Mouse (Mus musculus) midbrain, embryonic 14.5 days (tissue): ENCODE results near the gene Kel. TPM values are rescaled to one million over a fixed set of nuclear protein-coding genes. Genes with fewer than 3 reads are reported as not detected.

Source experiments
- ATAC-seq: fragments of 200-750 bp; cut with Nextera tagmentation; 2 replicates; pipeline ENCODE4 v1.8.0; 2017; ENCODE audit warnings: moderate number of reproducible peaks, moderate library complexity; ENCODE audit not compliant: low FRiP score, low TSS enrichment
- DNase-seq: peaks from one replicate; pipeline ENCODE4 v3.0.0-alpha.2; 2015
- H3K27ac ChIP-seq: fragments of 300-500 bp; sonication (generic); replicated peaks from 2 replicates; pipeline ENCODE4 v1.5.1; 2014; ENCODE audit warnings: mild to moderate bottlenecking, low read depth, low read length, moderate library complexity
- H3K27me3 ChIP-seq: fragments of 300-500 bp; sonication (generic); 2 replicates; pipeline ENCODE4 v1.6.1; 2014; ENCODE audit warnings: low read length, control low read depth, mixed read lengths; ENCODE audit not compliant: control insufficient read depth, insufficient read depth
- H3K36me3 ChIP-seq: fragments of 300-500 bp; sonication (generic); 2 replicates; pipeline ENCODE4 v1.6.1; 2014; ENCODE audit warnings: low read length, control low read depth; ENCODE audit not compliant: control insufficient read depth, insufficient read depth
- H3K4me1 ChIP-seq: fragments of 300-500 bp; sonication (generic); 2 replicates; pipeline ENCODE4 v1.6.1; 2014; ENCODE audit warnings: mild to moderate bottlenecking, antibody characterized with exemption, low read length, control low read depth; ENCODE audit not compliant: control insufficient read depth, insufficient read depth
- H3K4me2 ChIP-seq: fragments of 300-500 bp; sonication (generic); 2 replicates; pipeline ENCODE4 v1.6.1; 2014; ENCODE audit warnings: mild to moderate bottlenecking, low read length, moderate library complexity
- H3K4me3 ChIP-seq: fragments of 300-500 bp; sonication (generic); replicated peaks from 2 replicates; pipeline ENCODE4 v1.5.1; 2014; ENCODE audit warnings: low read depth, low read length
- H3K9ac ChIP-seq: fragments of 300-500 bp; sonication (generic); replicated peaks from 2 replicates; pipeline ENCODE4 v1.6.1; 2014; ENCODE audit warnings: mild to moderate bottlenecking, low read length, moderate library complexity
- H3K9me3 ChIP-seq: fragments of 300-500 bp; sonication (generic); 2 replicates; pipeline ENCODE4 v1.6.1; 2016; ENCODE audit warnings: low read length, control low read depth, mixed read lengths; ENCODE audit not compliant: control insufficient read depth
- WGBS: fragments of 180-500 bp; shearing (Covaris S2); extraction: QIAGEN DNeasy Blood & Tissue Kit; methylation state at CpG from one replicate; pipeline ENCODE4 v1.1.7; 2014; 5-methylcytosine and 5-hydroxymethylcytosine counted together
- polyA plus RNA-seq: library from polyadenylated mRNA; unstranded; fragments of >200 nt; fragmentation: Nextera tagmentation; extraction: Ambion mirVana; gene quantifications from 2 replicates; pipeline ENCODE4 v1.2.1, GENCODE M21; 2014

Gene Kel
- 0.72 TPM in 1 of 2 replicates, not detected in the other for polyA plus RNA-seq

DNA sequence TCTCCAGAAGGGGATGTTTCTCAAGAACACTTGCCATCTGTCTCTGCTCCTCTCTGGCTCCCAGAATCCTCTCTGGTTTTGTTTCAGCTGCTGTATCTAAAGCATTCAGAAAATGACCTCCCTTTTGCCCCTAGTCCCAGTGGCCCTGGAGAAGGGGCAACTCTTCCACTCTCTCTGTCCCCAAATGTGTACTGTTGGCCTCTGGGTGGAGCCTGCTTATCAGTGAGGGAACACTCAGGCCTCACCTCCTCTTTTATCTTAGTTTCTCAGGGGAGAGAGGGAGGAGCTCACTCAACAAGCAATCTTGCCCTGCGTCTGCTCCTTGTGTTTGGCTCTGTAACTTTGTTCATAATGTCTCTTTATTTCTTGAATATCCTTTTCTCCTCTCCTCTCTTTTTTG, at the start of gene Kel:
Kel (minus strand) TSS at position 217 of the 400 bp plus-strand sequence.
- 36% methylated on average over 1 of the region's 1 CpGs for WGBS
- Histone ChIP-seq H3K9me3 (no peaks in the 10 kb centered on the region), H3K36me3 (no peaks in the 10 kb centered on the region), H3K27me3 (no peaks in the 10 kb centered on the region), H3K27ac (no peak within 1 kb of the TSS), H3K4me1 (no peaks in the 10 kb centered on the region), H3K4me2 (no peak within 1 kb of the TSS), H3K4me3 (no peak within 1 kb of the TSS), H3K9ac (no peak within 1 kb of the TSS)
- DNase-seq (no peak), ATAC-seq (no peak)

DNA sequence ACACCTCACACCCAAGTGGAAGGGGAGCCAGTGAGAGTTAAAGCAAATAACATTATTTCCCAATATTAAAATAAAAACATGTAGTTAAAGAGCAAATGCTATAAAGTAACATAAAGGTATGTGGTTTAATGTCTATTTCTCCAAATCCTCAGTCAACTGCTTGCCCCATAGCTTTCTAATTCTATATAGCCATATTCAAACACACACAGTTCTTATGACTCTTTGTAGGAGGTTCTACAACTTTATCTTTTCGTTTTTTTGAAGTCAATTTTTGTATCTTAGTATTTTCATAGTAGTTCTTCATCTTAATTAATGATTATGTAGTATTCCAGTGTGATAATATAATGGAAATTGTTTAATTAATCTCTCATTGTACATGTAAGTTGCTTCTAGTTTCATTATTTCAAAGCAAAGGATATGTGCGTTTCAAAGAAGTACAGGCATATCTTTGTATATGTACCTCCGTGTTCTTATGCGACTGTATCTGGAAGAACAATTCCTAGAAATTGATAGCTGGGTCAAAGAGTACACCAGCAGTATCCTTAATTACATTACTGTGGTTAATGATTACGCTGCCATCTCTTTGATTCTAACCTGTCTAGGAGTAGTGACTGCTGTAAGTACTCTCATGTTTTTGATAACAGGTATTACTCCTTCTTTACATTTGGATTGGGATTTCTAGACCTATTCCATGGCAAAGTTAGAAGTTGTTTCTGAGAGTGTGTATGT, 40.7 kb upstream of the Kel start:
- no peak overlapping the region for H3K27ac ChIP-seq
- DNase-seq: no peak
- H3K4me1 ChIP-seq: no peaks in the 10 kb centered on the region
- H3K4me3 ChIP-seq: no peak overlapping the region
- H3K27me3 ChIP-seq: no peaks in the 10 kb centered on the region
- 82% methylated on average over 5 of the region's 5 CpGs for WGBS
- no peak overlapping the region for H3K4me2 ChIP-seq
- no peak overlapping the region for H3K9ac ChIP-seq
- H3K36me3 ChIP-seq: no peaks in the 10 kb centered on the region
- no peak for ATAC-seq
- H3K9me3 ChIP-seq: no peaks in the 10 kb centered on the region

DNA sequence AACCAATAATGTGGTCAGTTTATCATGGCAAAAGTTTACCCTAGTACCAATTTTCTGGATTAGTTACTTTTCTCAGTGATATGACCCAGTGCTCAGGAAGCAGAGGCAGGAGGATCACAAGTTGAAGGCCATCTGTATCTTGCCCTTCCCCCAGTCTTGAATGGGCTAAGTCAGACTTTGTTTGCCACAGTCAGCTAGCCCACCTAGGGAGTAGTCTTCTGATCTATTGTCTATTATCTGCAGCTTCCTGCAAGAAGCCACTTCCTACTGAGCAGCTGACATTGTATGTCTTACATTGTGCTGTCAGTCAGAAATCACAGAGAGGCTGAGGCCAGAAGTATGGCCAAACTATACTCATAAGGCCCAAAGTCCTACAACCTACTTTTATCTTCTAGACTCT, 37.0 kb upstream of the Kel start:
- Histone ChIP-seq H3K27ac (no peak overlapping the region), H3K4me3 (no peak overlapping the region), H3K4me2 (no peak overlapping the region), H3K4me1 (no peaks in the 10 kb centered on the region), H3K36me3 (no peaks in the 10 kb centered on the region), H3K27me3 (no peaks in the 10 kb centered on the region), H3K9ac (no peak overlapping the region), H3K9me3 (no peaks in the 10 kb centered on the region)
- ATAC-seq (no peak), DNase-seq (no peak)

DNA sequence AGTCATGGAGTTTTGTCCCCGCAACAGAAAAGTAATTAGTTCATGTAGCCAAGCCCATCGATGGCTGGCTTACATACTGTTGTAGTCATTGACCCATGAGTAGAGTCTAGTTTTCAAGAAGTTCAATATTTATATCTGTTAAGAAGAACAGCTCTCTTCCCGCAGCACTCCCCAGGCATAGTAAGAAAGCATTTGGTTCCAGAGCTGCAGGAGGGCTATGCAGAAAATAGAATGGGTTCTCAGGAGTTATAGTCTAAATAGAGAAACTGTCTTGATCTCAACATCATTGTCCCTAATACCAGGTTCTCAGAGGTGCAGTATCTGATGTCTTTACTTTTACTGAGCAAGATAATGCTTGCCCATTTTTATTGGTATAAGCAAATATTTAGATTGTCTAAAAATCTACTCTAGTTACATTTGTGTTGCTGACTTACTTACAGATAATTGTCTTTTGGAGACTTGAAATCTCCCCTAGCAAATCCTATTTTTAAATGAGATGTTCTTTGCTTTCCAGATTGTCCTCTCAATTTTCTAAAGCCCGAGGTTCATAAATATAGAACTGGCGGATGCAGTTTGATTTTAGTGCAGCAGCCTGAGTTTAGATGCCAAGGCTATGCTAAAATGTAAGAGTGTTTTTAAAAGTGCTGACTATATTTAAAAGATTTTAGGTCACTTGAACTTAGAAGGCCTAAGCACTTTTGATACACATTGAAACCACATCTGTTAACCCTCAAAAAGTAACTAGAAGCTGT, 30.8 kb upstream of the Kel start:
- 89% methylated on average over 5 of the region's 5 CpGs for WGBS
- Histone ChIP-seq H3K27me3 (no peaks in the 10 kb centered on the region), H3K4me1 (no peaks in the 10 kb centered on the region), H3K4me3 (no peak overlapping the region), H3K36me3 (no peaks in the 10 kb centered on the region), H3K9ac (no peak overlapping the region), H3K27ac (no peak overlapping the region), H3K9me3 (no peaks in the 10 kb centered on the region), H3K4me2 (no peak overlapping the region)
- DNase-seq (no peak), ATAC-seq (no peak)

DNA sequence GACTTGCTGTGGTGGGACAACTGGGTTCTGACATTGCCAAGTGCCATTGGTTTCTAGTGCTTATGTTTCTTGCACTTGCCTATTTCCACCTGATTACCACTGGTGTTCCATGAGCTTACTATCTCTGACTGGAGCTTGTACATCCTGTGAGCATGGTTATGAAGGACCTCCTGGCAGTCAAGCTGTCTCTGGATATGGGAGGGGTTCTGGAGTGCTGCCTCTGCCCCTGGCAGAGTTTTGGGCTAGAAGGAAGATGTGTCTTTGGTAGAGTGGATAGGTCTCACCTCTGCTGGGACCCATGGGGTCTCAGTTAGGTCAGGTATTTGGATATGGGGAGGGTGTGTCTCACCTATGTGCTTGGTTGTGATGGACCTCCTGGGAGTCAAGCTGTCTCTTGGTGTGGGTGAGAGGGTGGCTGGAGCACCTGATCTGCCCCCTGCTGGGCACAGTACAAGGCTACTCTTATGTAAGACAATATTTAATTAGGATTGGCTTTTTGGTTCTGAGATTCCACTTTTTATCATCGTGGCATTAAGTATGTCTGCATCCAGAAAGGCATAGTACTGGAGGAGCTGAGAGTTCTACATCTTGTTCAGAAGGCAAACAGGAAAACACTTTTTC, 24.0 kb upstream of the Kel start:
- WGBS: 78% methylated on average over 1 of the region's 1 CpGs
- no peaks in the 10 kb centered on the region for H3K36me3 ChIP-seq
- no peak overlapping the region for H3K9ac ChIP-seq
- no peak overlapping the region for H3K27ac ChIP-seq
- no peaks in the 10 kb centered on the region for H3K27me3 ChIP-seq
- H3K9me3 ChIP-seq: no peaks in the 10 kb centered on the region
- no peaks in the 10 kb centered on the region for H3K4me1 ChIP-seq
- H3K4me3 ChIP-seq: no peak overlapping the region
- H3K4me2 ChIP-seq: no peak overlapping the region
- ATAC-seq (no peak), DNase-seq (no peak)

DNA sequence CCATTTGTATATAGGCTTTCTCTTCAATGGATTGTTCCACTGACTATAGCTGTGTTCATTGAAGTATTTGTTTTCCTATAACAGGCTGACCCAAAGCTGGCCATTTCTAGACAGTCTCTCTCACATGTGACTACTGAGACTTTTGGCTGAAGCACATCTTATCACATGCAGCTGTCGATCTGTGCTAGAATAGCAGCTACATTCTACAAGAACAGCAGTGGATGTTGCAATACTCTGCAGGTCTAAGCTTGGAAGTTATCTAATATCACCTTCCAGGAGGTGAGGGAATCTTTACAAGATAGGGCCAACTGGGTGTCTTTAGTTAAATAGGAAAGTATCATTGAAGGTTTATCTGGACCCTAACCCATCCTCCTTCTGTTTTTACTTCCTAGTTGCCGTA, 17.3 kb upstream of the Kel start:
- Histone ChIP-seq H3K27me3 (no peaks in the 10 kb centered on the region), H3K27ac (no peak overlapping the region), H3K4me2 (no peak overlapping the region), H3K9me3 (no peaks in the 10 kb centered on the region), H3K4me3 (no peak overlapping the region), H3K4me1 (no peaks in the 10 kb centered on the region), H3K9ac (no peak overlapping the region), H3K36me3 (no peaks in the 10 kb centered on the region)
- 85% methylated on average over 2 of the region's 2 CpGs for WGBS
- DNase-seq: no peak
- ATAC-seq: no peak

DNA sequence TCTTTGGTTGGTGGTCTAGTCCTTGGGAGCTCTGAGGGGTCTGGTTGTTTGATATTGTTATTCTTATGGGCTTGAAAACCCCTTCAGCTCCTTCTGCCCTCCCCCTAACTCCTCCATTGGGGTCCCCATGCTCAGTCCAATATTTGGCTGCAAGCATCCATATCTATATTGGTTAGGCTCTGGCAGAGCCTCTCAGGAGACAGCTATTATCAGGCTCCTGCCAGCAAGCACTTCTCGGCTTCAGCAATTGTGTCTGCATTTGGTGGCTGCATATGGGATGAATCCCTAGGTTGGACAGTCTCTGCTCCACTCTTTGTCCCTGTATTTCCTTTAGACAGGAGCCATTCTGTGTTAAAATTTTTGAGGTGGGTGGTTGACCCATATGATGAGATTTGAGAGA, 6.1 kb upstream of the Kel start:
- H3K27ac ChIP-seq: no peak overlapping the region
- no peak overlapping the region for H3K4me3 ChIP-seq
- no peaks in the 10 kb centered on the region for H3K4me1 ChIP-seq
- DNase-seq (no peak), ATAC-seq (no peak)
- H3K4me2 ChIP-seq: no peak overlapping the region
- H3K36me3 ChIP-seq: no peaks in the 10 kb centered on the region
- WGBS: 72% methylated on average over 1 of the region's 1 CpGs
- H3K9ac ChIP-seq: no peak overlapping the region
- no peaks in the 10 kb centered on the region for H3K9me3 ChIP-seq
- H3K27me3 ChIP-seq: no peaks in the 10 kb centered on the region

DNA sequence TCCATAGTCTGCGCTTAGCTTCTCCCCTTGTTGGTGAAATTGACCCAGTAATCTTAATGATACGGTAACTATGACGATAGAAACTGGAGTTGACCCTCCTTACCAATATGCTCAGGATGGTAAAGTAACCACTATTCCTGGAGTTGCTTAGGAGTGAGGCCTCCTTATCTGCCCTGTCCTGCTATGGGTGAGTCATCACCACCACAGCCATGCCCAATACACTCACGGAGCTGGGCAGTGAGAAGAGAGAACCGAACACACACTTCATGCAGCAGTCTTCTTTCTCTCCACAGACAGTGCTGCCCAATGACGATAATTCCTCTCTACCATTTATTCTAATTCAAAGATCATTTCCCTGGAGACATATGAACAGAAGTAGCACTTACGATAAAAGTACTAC, 2.1 kb upstream of the Kel start:
- Histone ChIP-seq H3K36me3 (no peaks in the 10 kb centered on the region), H3K4me1 (no peaks in the 10 kb centered on the region), H3K4me2 (no peak overlapping the region), H3K9me3 (no peaks in the 10 kb centered on the region), H3K27me3 (no peaks in the 10 kb centered on the region), H3K27ac (no peak overlapping the region), H3K4me3 (no peak overlapping the region), H3K9ac (no peak overlapping the region)
- WGBS: 93% methylated on average over 7 of the region's 7 CpGs
- DNase-seq (no peak), ATAC-seq (no peak)
